Mouse (Mus musculus) fat pad, adult 2 months (tissue): Measurements from ENCODE around the gene Usp48.

Experiments
- DNase-seq: peaks from one replicate; pipeline ENCODE4 v3.0.0-alpha.2; 2011; ENCODE audit warnings: low read depth, low spot score; ENCODE audit errors: extremely low read depth

Usp48 gene

DNA sequence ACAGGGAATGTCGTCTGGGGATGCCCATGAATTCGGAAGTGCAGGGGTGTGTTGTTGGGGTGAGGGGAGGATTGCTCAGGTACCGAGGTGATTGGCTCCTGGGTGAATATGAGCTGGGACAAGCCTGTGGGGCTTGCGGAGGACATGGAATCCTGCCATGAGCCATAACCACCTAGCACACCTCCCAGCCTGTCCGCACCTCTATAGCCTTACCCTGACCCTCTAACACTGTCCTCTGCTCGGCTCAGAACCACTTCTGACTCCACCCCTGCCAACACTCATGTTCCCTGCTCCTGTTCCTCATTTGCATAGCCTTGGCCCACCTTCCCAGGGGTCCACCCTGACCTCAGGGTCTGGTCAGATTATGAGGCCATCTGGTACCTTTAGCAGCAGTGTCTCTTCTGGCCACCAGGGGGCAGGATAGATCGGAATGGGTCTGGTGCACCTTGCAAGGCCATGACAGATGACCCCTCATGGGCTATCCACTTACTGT is 89.5 kb downstream of the Usp48 start:
- no peak for DNase-seq

DNA sequence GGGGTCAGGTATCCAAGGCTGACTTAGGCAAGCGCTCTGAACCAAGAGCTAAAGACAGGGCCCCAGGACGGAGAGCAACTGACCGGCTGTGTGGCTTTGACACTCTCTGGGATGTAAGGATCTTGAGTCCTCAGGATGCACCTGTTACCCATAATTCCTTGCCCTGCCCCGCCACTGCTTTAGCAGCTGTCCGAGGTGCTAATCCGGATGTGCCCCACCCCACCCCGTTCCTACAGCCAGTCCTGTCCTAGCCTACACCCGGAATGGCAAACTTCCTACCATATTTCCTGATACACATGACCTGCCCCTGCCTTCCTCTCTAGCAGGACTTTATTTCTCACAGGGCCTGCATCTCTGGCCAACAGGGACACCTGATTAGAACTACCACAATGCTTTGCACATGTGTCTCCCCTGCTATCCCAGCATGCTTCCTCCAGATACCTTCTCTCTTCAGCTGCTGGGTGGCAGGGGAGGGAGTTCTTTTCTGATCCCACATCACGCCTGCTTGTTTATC is 91.3 kb downstream of the Usp48 start:
- DNase-seq: no peak

DNA sequence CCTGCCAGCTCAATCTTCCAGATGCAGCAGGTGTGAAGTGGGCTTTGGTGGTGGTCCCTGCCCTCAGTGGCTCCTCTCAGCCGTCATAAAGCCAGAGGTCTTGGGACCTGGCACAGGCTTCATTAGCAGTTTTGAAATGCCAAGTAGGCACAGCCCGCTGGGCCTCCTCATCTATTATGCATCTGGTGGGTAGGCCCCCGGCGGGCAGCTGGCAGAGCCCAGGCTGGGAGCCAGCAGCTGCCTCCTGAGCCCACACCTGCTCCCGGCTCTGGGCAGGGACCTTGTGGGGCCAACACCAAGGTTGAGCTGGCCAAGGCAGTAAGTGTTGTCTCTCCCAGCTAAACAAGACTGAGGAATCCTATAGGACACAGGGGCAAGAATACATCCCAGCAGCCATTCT is 92.7 kb downstream of the Usp48 start:
- no peak for DNase-seq

DNA sequence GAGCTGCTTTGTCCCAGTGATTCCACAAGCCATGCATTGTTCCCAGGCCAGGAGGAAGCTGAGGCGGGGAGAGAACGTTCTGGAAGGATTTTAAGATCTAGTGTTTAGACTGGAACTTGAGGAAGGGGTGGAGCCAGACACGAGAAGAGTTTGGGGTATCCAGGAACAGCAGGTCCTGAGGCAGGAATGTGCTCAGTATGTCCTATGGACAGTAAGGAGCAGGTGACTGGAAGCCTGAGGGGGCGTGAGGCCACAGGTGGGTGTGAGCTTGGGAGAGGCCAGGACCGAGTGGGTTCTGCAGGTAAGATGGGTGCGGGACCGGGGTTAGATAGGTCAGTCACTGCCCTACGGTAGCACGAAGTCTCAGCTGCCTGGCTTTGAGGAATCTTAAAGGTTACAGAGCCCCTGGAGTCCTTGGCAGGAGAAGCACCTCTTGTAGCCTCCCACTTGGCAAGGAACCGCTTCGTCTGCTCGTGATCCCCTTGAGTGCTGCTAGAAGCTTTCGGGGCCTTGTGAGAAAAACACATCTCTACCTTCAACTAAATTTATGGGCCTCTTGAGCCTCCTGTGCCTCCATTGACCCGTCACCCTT is 93.8 kb downstream of the Usp48 start:
- DNase-seq: no peak

DNA sequence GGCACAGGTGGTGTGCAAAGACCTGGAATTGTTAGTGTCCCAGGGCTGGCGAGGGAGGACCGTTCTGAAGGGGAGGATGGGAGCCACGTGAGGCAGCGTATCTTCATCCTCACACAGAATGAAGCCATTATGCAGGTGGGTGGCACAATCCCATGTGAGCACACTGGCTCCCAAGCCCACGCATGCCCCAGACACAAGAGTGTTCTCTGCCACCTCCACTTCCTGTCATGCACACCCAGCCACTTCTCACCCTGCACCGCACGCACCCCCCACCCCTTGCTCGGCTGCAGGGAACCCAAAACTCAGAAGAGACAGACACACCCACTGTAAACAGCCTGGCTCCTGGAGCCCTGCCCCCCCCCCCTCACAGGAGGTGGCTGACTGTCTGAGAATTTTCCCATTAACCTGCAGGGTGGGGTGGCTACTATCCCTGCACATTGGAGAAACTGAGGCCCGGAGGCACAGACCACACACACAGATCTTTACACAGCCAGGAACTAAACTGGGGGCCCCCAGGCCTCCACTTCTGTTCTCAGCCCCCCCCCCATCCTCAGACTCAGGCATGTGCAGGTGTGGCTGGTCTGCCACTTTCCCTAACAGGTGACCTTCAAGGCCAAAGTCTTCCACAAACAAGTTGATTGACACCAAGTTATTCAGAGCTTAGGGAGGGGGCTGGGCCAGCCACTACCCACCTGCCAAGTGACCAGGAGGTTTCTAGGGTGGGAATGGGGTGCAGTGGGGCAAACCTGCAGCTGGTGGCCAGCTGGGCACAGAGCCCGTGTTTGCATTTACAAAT is 98.8 kb downstream of the Usp48 start:
- DNase-seq: no peak

DNA sequence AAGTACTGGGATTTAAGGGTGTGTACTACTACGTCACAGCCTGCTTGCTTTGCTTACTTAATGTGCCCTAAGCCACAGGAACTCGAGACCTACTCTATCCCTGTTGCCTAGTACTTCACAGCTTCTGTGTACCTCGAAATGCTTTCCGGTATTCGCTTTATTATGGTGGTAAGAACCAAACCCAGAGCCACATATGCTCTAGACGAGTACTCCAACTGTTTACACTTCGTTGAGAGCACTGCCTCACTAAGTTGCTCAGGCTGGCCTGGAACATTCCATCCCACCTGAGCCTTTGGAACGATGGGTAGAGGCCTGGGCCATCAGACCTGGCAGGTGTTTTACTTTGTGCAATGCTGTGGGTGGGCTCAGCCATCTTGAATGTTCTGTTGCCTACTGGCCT is 101.7 kb downstream of the Usp48 start:
- DNase-seq: no peak

DNA sequence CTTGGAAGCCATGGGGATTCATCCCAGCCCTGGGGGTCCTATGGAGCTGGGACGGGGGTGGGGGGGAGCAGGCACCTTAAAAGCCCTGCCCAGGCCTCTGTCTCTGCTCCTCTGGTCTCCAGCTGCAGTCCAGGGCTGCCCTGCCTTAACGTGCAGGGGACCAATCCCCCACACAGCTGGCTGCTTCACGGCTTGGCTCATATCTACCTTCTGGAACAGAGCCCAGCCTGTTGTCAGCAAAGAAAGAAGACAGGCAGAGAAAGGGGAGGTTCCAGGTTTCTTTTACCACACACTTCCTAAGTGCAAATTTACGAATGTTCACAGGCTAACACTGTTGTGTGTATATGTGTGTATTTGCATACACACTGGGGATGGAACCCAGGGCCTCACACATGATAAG is 102.3 kb downstream of the Usp48 start:
- DNase-seq: no peak

DNA sequence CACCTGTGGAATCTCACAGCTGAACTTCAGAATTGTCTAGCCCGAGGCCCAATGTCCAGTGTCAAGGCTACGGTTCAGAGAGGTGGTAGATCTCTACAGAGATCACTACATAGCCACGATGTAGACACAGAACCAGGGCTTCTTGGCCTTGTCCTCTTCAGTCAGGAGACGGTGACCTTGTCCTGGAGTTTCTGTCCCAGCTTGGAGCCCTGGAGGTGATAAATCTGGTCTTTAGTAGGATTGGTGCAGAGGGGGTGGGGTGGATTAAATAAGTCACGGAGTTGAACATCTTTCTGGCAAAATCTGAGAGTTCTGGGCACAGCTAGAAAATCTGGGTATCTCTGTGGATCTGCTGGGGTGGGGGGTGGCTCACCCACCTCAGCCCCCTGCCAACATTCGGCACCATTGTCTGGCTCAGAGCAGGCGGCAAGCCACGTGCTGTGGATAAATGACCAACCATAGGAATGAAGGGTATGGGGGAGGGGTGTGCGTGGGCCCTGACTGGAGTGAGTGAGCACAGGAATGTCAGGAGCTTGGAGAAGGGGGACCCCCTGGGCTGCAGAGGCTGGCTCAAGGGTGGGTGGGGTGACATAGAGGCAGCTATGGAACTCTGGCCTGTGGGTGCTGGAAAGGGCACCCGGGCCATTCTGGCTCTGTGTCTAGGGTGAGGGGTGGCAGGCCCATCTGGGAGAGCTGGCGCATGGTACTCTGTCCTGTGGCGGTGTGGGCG is 103.8 kb downstream of the Usp48 start:
- DNase-seq: no peak

DNA sequence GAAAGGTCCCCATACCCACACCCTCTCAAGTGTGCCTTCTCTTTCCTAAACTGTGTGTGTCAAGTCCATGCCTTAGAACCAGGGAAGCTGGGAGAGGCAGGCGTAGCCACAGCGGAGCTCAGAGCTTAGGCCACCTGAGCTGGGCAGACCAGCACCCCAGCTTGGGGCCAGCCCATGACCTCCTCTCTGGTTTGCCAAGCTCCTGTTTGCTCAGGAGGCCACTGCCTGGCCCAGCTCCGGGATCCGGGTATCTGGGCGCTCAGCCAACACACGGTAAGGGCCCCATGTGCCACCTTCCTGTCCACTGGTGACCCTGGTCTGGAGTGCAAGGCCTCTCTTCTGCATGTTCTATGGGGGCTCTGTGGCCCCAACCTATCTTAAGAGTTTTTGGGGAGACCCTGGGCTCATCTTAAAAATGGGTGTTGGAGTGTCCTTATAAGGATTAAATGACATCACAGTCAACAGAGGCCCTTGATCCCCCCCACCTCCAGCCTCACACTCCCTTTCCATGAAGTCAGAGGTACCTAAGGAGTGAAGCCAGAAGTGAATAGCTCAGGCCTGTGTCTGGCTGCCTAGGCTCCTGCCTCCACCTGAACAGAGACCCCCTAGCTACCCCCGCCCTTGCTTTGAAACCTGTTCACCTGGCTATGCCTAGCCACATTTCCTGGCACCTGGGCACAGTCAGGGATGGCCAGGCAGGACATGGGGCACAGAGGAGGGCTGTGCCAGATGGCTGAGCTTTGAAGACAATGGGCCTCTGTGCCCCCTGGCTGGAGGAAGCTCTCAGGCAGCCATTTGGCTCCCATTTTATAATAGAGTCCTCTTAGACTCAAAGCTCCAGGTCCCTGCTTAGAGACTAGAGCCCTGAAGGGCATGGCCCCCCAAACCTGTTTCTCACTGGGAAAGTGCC is 104.8 kb downstream of the Usp48 start:
- no peak for DNase-seq

DNA sequence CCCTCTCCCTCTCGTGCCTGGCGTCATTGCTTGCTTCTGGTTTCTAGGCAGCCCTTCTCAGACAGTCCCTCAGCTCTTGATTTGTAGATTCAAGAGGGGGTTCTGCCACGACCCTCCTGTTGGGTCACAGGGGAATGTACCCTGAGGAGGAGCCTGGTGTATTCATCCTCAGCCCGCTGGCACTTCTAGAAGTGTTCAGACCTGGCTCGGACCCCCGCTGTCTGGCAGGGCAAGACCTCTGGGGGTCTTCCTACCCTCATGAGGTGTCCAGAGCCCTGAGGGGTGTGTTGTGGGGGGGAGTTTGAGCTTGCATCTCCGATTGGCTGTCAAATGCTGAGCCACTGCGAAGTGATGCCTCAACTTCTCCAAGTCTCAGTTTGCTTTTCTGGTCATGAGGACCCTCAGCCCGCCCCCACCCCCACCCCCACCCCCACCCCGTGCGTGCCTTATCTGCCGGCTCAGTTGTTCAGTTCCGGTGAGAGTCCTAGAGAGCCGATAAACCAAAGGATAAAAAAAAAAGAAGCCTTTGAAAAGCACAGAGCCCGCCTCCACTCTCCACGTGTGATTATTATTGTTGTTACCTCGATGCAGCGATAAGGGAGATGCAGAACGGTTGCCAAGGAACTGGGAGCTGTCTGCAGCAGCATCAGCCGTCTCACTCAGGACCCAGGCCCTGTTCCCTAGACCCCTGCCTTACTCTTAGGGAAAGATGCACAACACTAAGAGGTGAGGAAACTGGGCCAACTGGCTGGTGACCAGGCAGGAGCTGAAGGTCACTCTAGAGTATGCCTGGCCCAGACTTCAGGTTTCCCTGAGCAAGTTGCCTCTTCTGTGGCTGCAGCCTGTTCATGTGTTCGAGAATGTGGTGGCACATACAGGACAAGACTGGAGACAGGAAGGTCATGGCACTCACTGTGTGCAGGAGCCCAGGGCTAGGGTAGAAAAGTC is 106.0 kb downstream of the Usp48 start:
- DNase-seq: no peak

DNA sequence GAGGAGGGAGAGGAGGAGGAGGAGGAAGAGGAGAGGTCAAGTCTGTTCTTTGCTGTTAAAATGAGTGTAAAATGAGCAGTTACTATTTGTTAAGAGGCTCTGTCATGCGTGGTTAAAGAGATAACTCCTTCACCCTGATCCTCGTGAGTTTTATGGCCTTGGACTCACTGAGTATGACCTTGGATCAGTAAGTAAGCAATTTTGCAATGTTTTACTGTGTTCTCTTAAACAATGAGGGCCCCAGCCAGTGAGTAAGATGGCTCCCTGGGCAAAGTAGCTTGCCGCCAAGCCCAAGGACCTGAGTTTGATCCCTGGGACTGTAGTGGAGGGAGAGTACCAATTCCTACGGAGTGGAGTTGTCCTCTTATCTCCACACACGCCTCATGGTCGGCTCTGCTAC is 107.4 kb downstream of the Usp48 start:
- DNase-seq: no peak

DNA sequence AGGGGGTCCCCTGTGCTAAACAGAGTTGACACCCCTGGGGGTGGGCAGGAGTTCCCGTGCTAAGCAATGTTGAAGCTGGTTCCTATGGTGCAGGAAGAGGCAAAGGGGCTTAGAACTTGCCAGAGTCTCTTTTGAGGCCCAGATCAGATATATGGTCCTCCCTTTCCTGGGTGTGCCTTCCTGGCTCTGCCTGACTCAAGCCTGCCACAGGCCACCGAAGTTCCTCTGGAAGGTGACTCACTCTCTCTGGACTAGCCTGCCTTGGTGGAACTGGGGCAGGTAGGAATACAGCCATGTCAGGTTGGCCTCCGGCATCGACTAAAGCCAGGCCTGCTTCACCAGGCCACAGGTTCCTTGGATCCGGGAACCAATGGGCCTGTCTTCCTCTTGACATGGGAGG is 109.5 kb downstream of the Usp48 start:
- no peak for DNase-seq

DNA sequence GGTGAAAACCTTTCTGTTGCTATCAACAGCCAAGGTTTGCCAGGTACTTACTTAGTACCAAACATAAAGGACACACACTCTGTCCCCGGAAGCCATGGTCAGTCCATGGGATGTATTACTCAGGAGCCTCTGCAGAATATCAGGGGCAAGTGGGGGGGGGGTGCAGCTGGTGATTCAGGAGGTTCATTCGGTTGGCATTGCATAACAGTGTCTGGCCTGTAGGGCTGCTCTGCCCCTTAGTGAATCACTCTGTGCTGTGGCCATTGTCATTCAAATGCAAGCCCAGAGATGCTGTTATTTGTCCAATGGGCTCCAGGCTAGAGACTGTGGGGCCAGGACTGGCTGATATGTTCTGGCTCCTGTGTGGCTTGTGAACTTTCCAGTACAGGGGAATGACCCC is 111.0 kb downstream of the Usp48 start:
- DNase-seq: no peak

DNA sequence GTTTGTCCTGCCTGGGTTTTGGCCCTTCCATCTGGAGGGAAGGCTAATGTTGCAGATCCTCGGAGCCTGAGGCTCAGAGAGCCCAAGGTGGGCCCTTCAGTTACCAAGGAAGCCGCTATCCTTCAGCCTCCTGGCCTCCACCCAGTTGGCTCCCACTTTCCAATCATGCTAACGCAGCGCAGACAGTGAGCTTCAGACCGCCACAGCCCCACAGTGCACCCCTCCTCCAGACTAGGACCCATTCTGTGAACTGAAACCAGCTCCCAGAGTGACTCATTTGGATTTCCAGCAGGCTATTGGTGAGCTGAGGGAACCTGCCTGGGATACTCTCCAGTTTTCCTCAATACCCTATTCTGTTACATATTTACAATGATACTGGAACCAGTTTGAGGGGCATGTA is 111.8 kb downstream of the Usp48 start:
- DNase-seq: no peak

DNA sequence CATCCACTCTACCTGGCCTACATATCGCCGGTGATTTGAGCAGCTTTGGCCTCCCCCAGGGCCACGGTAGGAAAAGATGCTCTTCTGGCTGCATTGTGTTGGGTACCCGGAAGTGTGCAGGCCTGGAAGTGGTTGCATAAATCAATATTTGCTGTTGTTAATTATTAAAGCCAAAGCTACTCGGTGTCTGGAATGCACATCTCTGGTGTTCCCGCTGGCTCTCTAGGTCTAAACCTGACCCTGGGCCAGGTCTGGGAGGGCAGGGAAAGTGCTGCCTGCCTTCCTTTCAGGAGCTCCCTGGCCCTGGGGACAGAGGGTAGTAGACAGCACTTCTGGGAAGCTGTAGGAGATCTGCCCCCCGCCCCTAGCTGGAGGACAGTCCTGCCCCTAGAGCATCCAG is 113.0 kb downstream of the Usp48 start:
- no peak for DNase-seq

DNA sequence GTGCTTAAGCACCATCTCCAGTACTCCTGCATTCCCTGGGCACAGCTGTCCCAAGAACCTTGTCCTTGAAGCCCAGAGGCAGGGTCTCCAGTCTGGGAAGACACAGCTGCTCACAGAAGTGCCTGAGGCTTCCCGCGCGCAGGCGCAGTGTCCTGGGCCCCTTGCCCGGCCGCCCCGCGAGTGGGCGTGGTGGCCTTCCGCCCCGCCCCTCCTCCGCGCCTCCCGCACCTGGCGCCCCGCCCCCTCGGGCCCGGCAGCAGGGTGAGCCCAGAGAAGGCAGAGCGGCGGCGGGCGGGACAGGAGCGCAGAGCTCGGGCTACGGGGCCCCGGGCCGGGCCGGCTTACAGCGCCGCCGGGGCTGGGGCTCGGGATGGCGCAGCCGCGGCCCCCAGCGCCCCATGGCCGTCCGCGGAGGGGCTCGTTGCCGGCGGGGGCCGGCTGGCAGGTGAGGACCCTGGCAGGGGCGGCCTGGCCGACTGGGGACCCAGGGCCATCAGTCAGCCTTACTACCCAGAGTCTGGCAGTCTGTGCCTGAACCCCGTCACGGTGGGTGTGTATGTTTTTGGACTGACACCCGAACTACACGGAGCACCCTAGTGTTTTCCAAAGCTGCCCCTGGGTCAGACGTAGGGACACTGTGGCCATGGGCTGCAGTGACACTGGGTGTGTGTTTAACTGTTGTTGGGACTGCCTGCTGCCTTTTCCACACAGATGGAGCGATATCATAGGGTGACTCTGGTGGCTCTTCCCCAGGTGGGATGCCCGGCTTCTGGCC is 113.8 kb downstream of the Usp48 start:
- no peak for DNase-seq
